8 mouse cellular contexts compared by ENCODE assay signal in genomic region chr19:24174896-24175295, GRCm38 (mm10). TPM values are rescaled to one million over a fixed set of nuclear protein-coding genes. Genes with fewer than 3 reads are reported as not detected.
DNase-seq lines count a peak whose midpoint lies in the region; ATAC-seq lines count a peak whose summit lies in the region.

No protein-coding gene starts in this region.

- under 1% methylated on average over 13 of the region's 13 CpGs for WGBS in heart, embryonic 14.5 days
- 11% methylated on average over 13 of the region's 13 CpGs for WGBS in midbrain, embryonic 10.5 days

- H3K4me2 ChIP-seq in heart, embryonic 14.5 days (ENCODE audit: low read length): peak overlapping the region; percentile 84

- peaks cover 10 to 33% of the 10 kb centered on the region in 2 experiments for H3K4me1 ChIP-seq in heart, embryonic 14.5 days (ENCODE audit: control insufficient read depth in 2 of 2, insufficient read depth in 2 of 2, low read length in 2 of 2)
- peaks cover 40% of the 10 kb centered on the region for H3K4me1 ChIP-seq in midbrain, embryonic 10.5 days

- H3K9ac ChIP-seq in heart, embryonic 14.5 days (ENCODE audit: low read length): peak overlapping the region; percentile 93

- peak overlapping the region; percentile 72 to 85 for H3K4me3 ChIP-seq in heart, embryonic 14.5 days (ENCODE audit: control insufficient read depth in 1 of 2, insufficient read depth in 1 of 2, low read depth in 1 of 2, low read length in 2 of 2)
- H3K4me3 ChIP-seq in midbrain, embryonic 10.5 days: peak overlapping the region; percentile 87

- DNase-seq in right cerebral cortex, adult 2 months (ENCODE audit: low spot score in 2 of 2): peak; percentile 35 to 42
- no peak for DNase-seq in right cerebral cortex, postnatal 4 days
- DNase-seq in cerebellum, postnatal 25 days: peak; percentile 24 to 34
- DNase-seq in kidney, postnatal 25 days: peak; percentile 18 to 44
- DNase-seq in midbrain, embryonic 10.5 days (ENCODE audit: low spot score): peak; percentile 29
- no peak for DNase-seq in left cerebral cortex, adult 9 months (ENCODE audit: low spot score in 2 of 2)

- ATAC-seq in heart, embryonic 14.5 days (ENCODE audit: insufficient number of reproducible peaks, insufficient read depth, low FRiP score, low read depth): no peak
- ATAC-seq in erythroid progenitor cell, adult 5-6 weeks (replicated peaks; ENCODE audit: low FRiP score, poor library complexity, severe bottlenecking): no peak

- H3K27me3 ChIP-seq in heart, embryonic 14.5 days (ENCODE audit: control insufficient read depth, insufficient read depth, low read length): no peaks in the 10 kb centered on the region
- H3K27me3 ChIP-seq in midbrain, embryonic 10.5 days (ENCODE audit: low read depth, poor library complexity, severe bottlenecking): peaks cover 12% of the 10 kb centered on the region

- no peaks in the 10 kb centered on the region for H3K36me3 ChIP-seq in heart, embryonic 14.5 days (ENCODE audit: control insufficient read depth, insufficient read depth, low read length)
- no peaks in the 10 kb centered on the region for H3K36me3 ChIP-seq in midbrain, embryonic 10.5 days

- peak overlapping the region; percentile 80 to 93 for H3K27ac ChIP-seq in heart, embryonic 14.5 days (replicated peaks in 1 of 2; ENCODE audit: control insufficient read depth in 1 of 2, insufficient read depth in 1 of 2, low read depth in 2 of 2, low read length in 2 of 2)
- H3K27ac ChIP-seq in midbrain, embryonic 10.5 days (replicated peaks): peak overlapping the region; percentile 97

- H3K9me3 ChIP-seq in heart, embryonic 14.5 days (ENCODE audit: control insufficient read depth, low read length): no peaks in the 10 kb centered on the region
- no peaks in the 10 kb centered on the region for H3K9me3 ChIP-seq in midbrain, embryonic 10.5 days (replicated peaks)

RNA-seq across cellular contexts. Expression of gene Tjp2, which starts 49.9 kb away (rescaled TPM):
- 22.7 and 23.2 TPM in 2 replicates for polyA plus RNA-seq in heart, embryonic 14.5 days (2014; fragmentation: Nextera tagmentation; extraction: Ambion mirVana)
- polyA plus RNA-seq in midbrain, embryonic 10.5 days (2016; fragmentation: Nextera tagmentation; extraction: Ambion mirVana): 27.2 and 30.8 TPM in 2 replicates
- total RNA-seq in erythroid progenitor cell, adult 5-6 weeks (2015; ENCODE audit: low replicate concordance): not detected in 2 replicates
- total RNA-seq in erythroid progenitor cell, adult 5-6 weeks (2017; ENCODE audit: low replicate concordance): 1.3 and 3.7 TPM in 2 replicates

Comparison
In these comparisons a context has a peak if more than half of its experiments do, and no peak if none do; other contexts are left out.
1. DNase-seq: peak in right cerebral cortex, adult 2 months (2 of 2), cerebellum, postnatal 25 days (2 of 2), kidney, postnatal 25 days (2 of 2) and midbrain, embryonic 10.5 days (single experiment); none in right cerebral cortex, postnatal 4 days (single experiment) and left cerebral cortex, adult 9 months (0 of 2).